Mouse (Mus musculus) liver, embryonic 14.5 days (tissue): ENCODE results near the gene Sgca.

Experiments used
- CTCF ChIP-seq: IDR thresholded peaks from 2 replicates; pipeline ENCODE4 v1.5.1; 2016; ENCODE audit warnings: antibody characterized with exemption, low read depth, control low read depth
- EP300 ChIP-seq: IDR thresholded peaks from 2 replicates; pipeline ENCODE4 v1.6.1; 2016; ENCODE audit warnings: antibody characterized with exemption, low read depth

GRCm38 (mm10) chr11:94955103-94955502, 21.0 kb downstream of the Sgca start:
- TF ChIP-seq CTCF (no peak), EP300 (no peak)
